Mouse (Mus musculus): ENCODE measurements around the gene Stat1.

DNA sequence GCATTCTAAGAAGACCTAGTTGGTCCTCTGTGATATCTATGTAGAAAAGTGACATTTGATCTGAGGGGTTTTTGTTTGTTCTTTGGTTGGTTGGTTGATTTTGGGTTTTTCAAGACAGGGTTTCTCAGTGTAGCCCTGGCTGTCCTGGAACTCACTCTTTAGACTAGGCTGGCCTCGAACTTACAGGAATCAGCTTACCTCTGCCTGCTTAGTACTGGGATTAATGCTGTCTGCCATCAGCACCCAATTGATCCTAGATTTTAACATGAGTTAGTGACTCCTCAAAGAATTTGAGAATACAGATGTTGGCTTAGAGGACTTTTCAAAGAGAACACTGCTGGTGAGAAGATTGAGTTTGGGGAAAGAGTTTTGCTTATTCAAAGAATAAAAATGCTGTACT is 1.5 kb upstream of the Stat1 start:
- TF ChIP-seq CTCF (conservative IDR thresholded peaks at IDR 0.05; ENCODE audit: low read length) (no peak), NANOG (IDR thresholded peaks at IDR 0.05; ENCODE audit: borderline replicate concordance, low read length) (no peak), POU5F1 (IDR thresholded peaks at IDR 0.05; ENCODE audit: borderline replicate concordance, low read length) (no peak)
